Mouse (Mus musculus) CH12.LX (cell line): ENCODE measurements around the gene Gpr15. TPM values are rescaled to one million over a fixed set of nuclear protein-coding genes. Genes with fewer than 3 reads are reported as not detected.

Experiments used
- DNase-seq: peaks from one replicate; pipeline ENCODE4 v3.0.0-alpha.2; 2013; ENCODE audit errors: extremely low read depth
- H3K27ac ChIP-seq: 2 replicates; pipeline ENCODE4 v1.5.1; 2012; ENCODE audit warnings: low read depth, mild to moderate bottlenecking, control low read depth, moderate library complexity; ENCODE audit not compliant: insufficient read depth
- H3K27me3 ChIP-seq: replicated peaks from 2 replicates; pipeline ENCODE3; 2012; ENCODE audit warnings: inconsistent platforms
- H3K36me3 ChIP-seq, 2 experiments: replicated peaks in 1 of 2; 2 replicates each; pipeline versions ENCODE3 to v1.6.1; 2012; ENCODE audit warnings: inconsistent platforms in 1 of 2, low read length in 1 of 2, mild to moderate bottlenecking in 1 of 2, mixed read lengths in 1 of 2, moderate library complexity in 1 of 2; ENCODE audit not compliant: control insufficient read depth in 1 of 2, insufficient read depth in 1 of 2
- H3K4me1 ChIP-seq, 2 experiments: 2 replicates each; pipeline ENCODE4 v1.6.1; 2012; ENCODE audit warnings: inconsistent platforms in 1 of 2, moderate library complexity in 1 of 2; ENCODE audit not compliant: insufficient read depth in 2 of 2, control insufficient read depth in 1 of 2
- H3K4me2 ChIP-seq: 2 replicates; pipeline ENCODE4 v1.6.1; 2012; ENCODE audit warnings: low read depth, mild to moderate bottlenecking, control low read depth; ENCODE audit not compliant: poor library complexity, insufficient read depth, severe bottlenecking
- H3K4me3 ChIP-seq, 3 experiments: fragments of 150-350 bp in 1 of 3; sonication (generic) in 1 of 3; replicated peaks in 1 of 3; 2 replicates each; pipeline versions ENCODE3 to v1.5.1; 2011 to 2012; ENCODE audit warnings: low read depth in 2 of 3, low read length in 2 of 3, mild to moderate bottlenecking in 2 of 3, moderate library complexity in 2 of 3, control low read depth in 1 of 3, improper control_type of control experiment in 1 of 3, inconsistent platforms in 1 of 3, mixed read lengths in 1 of 3; ENCODE audit not compliant: poor library complexity in 1 of 3
- H3K79me2 ChIP-seq: replicated peaks from 2 replicates; pipeline ENCODE4 v1.6.1; 2012; ENCODE audit warnings: mild to moderate bottlenecking, moderate library complexity; ENCODE audit not compliant: control insufficient read depth, poor library complexity, insufficient read depth, severe bottlenecking; ENCODE audit errors: extremely low read depth
- H3K9ac ChIP-seq: 2 replicates; pipeline ENCODE4 v1.6.1; 2012; ENCODE audit warnings: low read depth, mild to moderate bottlenecking, control low read depth, moderate library complexity; ENCODE audit not compliant: insufficient read depth
- H3K9me3 ChIP-seq: replicated peaks from 2 replicates; pipeline ENCODE3; 2012; ENCODE audit warnings: low read length, inconsistent platforms, mixed read lengths
- BHLHE40 ChIP-seq: IDR thresholded peaks from 2 replicates; pipeline ENCODE4 v1.6.1; 2011; ENCODE audit warnings: mild to moderate bottlenecking, low read depth, low read length, improper control_type of control experiment
- CHD1 ChIP-seq: IDR thresholded peaks from 2 replicates; pipeline ENCODE4 v1.6.1; 2012; ENCODE audit warnings: low read depth, low read length, improper control_type of control experiment, inconsistent platforms
- ELF1 ChIP-seq: IDR thresholded peaks from 2 replicates; pipeline ENCODE4 v1.6.1; 2014; ENCODE audit warnings: low read depth, mild to moderate bottlenecking, inconsistent platforms, low read length, improper control_type of control experiment
- EP300 ChIP-seq: IDR thresholded peaks from 2 replicates; pipeline ENCODE4 v1.6.1; 2011; ENCODE audit warnings: low read length, improper control_type of control experiment
- ETS1 ChIP-seq: conservative IDR thresholded peaks from 2 replicates; pipeline ENCODE4 v1.6.1; 2012; ENCODE audit warnings: low read depth, mild to moderate bottlenecking, inconsistent platforms, low read length, improper control_type of control experiment, moderate library complexity
- HCFC1 ChIP-seq: IDR thresholded peaks from 2 replicates; pipeline ENCODE4 v1.6.1; 2012; ENCODE audit warnings: low read depth, mild to moderate bottlenecking, inconsistent platforms, low read length, improper control_type of control experiment
- MXI1 ChIP-seq: IDR thresholded peaks from 2 replicates; pipeline ENCODE4 v1.6.1; 2011; ENCODE audit warnings: mild to moderate bottlenecking, low read depth, low read length, improper control_type of control experiment
- MYC ChIP-seq: IDR thresholded peaks from 2 replicates; pipeline ENCODE4 v1.6.1; 2011; ENCODE audit warnings: low read depth, mild to moderate bottlenecking, improper control_type of control experiment, low read length
- NELFE ChIP-seq: IDR thresholded peaks from 2 replicates; pipeline ENCODE4 v1.6.1; 2011; ENCODE audit warnings: low read depth, low read length, improper control_type of control experiment
- PAX5 ChIP-seq: IDR thresholded peaks from 2 replicates; pipeline ENCODE4 v1.6.1; 2012; ENCODE audit warnings: low read length, inconsistent platforms, mixed read lengths
- POLR2A ChIP-seq: IDR thresholded peaks from 2 replicates; pipeline ENCODE4 v1.6.1; 2011; ENCODE audit warnings: low read depth, mild to moderate bottlenecking, improper control_type of control experiment, low read length
- POLR2AphosphoS2 ChIP-seq: IDR thresholded peaks from 2 replicates; pipeline ENCODE4 v1.6.1; 2011; ENCODE audit warnings: low read depth, low read length, improper control_type of control experiment
- SIN3A ChIP-seq: IDR thresholded peaks from 2 replicates; pipeline ENCODE4 v1.6.1; 2012; ENCODE audit warnings: low read length, improper control_type of control experiment, inconsistent platforms
- SMC3 ChIP-seq: IDR thresholded peaks from 2 replicates; pipeline ENCODE4 v1.6.1; 2011; ENCODE audit warnings: low read depth, low read length, improper control_type of control experiment
- UBTF ChIP-seq: IDR thresholded peaks from 2 replicates; pipeline ENCODE4 v1.6.1; 2012; ENCODE audit warnings: low read depth, mild to moderate bottlenecking, inconsistent platforms, low read length, improper control_type of control experiment, moderate library complexity
- ZC3H11A ChIP-seq: IDR thresholded peaks from 2 replicates; pipeline ENCODE4 v1.6.1; 2012; ENCODE audit warnings: low read depth, mild to moderate bottlenecking, inconsistent platforms, low read length, improper control_type of control experiment
- ZKSCAN1 ChIP-seq: IDR thresholded peaks from 2 replicates; pipeline ENCODE4 v1.6.1; 2012; ENCODE audit warnings: low read depth, inconsistent platforms, low read length, improper control_type of control experiment, borderline replicate concordance
- ZMIZ1 ChIP-seq: IDR thresholded peaks from 2 replicates; pipeline ENCODE4 v1.6.1; 2012; ENCODE audit warnings: low read depth, mild to moderate bottlenecking, inconsistent platforms, low read length, improper control_type of control experiment
- ZNF384 ChIP-seq: IDR thresholded peaks from 2 replicates; pipeline ENCODE4 v1.6.1; 2012; ENCODE audit warnings: low read depth, low read length, improper control_type of control experiment, inconsistent platforms
- dilution Hi-C: fragments of 300-500 bp; cut with MboI; formaldehyde crosslinking; loops from 2 replicates; pipeline ENCODE4 v1.14.3; 2020; ENCODE audit warnings: low sequenced_read_pairs; ENCODE audit not compliant: extremely low pct_unique_long_range_greater_than_20kb, extremely low pct_ligation_motif_present
- in situ Hi-C: fragments of 300-500 bp; cut with MboI; formaldehyde crosslinking; loops from 3 replicates; pipeline ENCODE4 v1.14.3; 2019; ENCODE audit warnings: low sequenced_read_pairs, low pct_ligation_motif_present, low pct_unique_long_range_greater_than_20kb, mixed read lengths
- polyA plus RNA-seq: library from polyadenylated mRNA; unstranded; fragments of >175 nt; gene quantifications from 2 replicates; pipeline ENCODE4 v1.2.1, GENCODE M21; 2012; ENCODE audit warnings: low read depth; ENCODE audit not compliant: insufficient read length
- total RNA-seq, 2 experiments: library from RNA; depleted of rRNA; stranded (reverse); fragments of 300-350 nt in 1 of 2; fragments of >200 nt in 1 of 2; gene quantifications; 2 replicates each; pipeline ENCODE4 v1.2.3; 2012 to 2014

Gene Gpr15
- total and polyA plus RNA-seq, 3 experiments: 3.9 to 13.8 (median 8.3) TPM

- Histone ChIP-seq H3K9me3 (no peaks in the 10 kb centered on the region), H3K9ac (no peak overlapping the region), H3K4me1 (peaks cover 5 to 27% of the 10 kb centered on the region in 2 experiments), H3K4me3 (no peak overlapping the region), H3K27ac (no peak overlapping the region), H3K36me3 (peaks cover 48 to 62% of the 10 kb centered on the region in 2 experiments), H3K27me3 (no peaks in the 10 kb centered on the region), H3K4me2 (no peak overlapping the region), H3K79me2 (peaks cover 24% of the 10 kb centered on the region)
- dilution Hi-C loops: no loop called here
- DNase-seq: no peak
- in situ Hi-C loops: loop anchor here (25.0 kb wide), 2 partner anchors 738 to 1012 kb away; partner anchors contain the start of gene Gabrr3
- no peak for TF ChIP-seq POLR2A
- TF ChIP-seq ZC3H11A: no peak
- no peak for TF ChIP-seq NELFE
- TF ChIP-seq BHLHE40: no peak
- no peak for TF ChIP-seq ZKSCAN1
- no peak for TF ChIP-seq UBTF
- TF ChIP-seq ETS1: no peak
- no peak for TF ChIP-seq SMC3
- TF ChIP-seq CHD1: no peak
- TF ChIP-seq HCFC1: no peak
- no peak for TF ChIP-seq MYC
- TF ChIP-seq PAX5: no peak
- TF ChIP-seq MXI1: no peak
- no peak for TF ChIP-seq ZNF384
- no peak for TF ChIP-seq ZMIZ1
- no peak for TF ChIP-seq EP300
Observed at GRCm38 (mm10) chr16:58673811-58674410, 45.0 kb downstream of the Gpr15 start.

- H3K36me3 ChIP-seq: peaks cover 36 to 47% of the 10 kb centered on the region in 2 experiments
Observed at GRCm38 (mm10) chr16:58672396-58672795, 46.5 kb downstream of the Gpr15 start.

More at GRCm38 (mm10) chr16:58672396-58672795, 46.5 kb downstream of the Gpr15 start:
- 0 out of 2 replicates have a peak overlapping the region, but pooled peaks have one; percentile 22 for H3K9ac ChIP-seq
- in situ Hi-C loops: loop anchor here (25.0 kb wide), 2 partner anchors 740 to 1010 kb away; partner anchors contain the start of gene Gabrr3
- DNase-seq: no peak
- H3K79me2 ChIP-seq: peaks cover 24% of the 10 kb centered on the region
- H3K27ac ChIP-seq: 0 out of 2 replicates have a peak overlapping the region, but pooled peaks have one; percentile 16
- H3K9me3 ChIP-seq: no peaks in the 10 kb centered on the region
- H3K27me3 ChIP-seq: no peaks in the 10 kb centered on the region
- H3K4me1 ChIP-seq: peaks cover 5 to 23% of the 10 kb centered on the region in 2 experiments
- dilution Hi-C loops: no loop called here
- H3K4me3 ChIP-seq: peak overlapping the region in 1 of 3 experiments; percentile 83
- no peak for TF ChIP-seq ELF1
- TF ChIP-seq SIN3A: no peak
- TF ChIP-seq ZKSCAN1: no peak
- no peak for TF ChIP-seq POLR2AphosphoS2
- TF ChIP-seq, all 38 proteins: peak for 0
- H3K4me2 ChIP-seq: peak overlapping the region; percentile 46
